Mouse (Mus musculus): Measurements from ENCODE around the gene C2cd2.

- no peak for TF ChIP-seq CTCF (IDR thresholded peaks at IDR 0.05; ENCODE audit: insufficient read depth, low read depth, low read length)
- TF ChIP-seq POLR2A (IDR thresholded peaks at IDR 0.05; ENCODE audit: insufficient read depth, low read depth, low read length): no peak
Measured at GRCm38 (mm10) chr16:97905449-97905991, 56.9 kb downstream of the C2cd2 start.

Measured in olfactory bulb, adult 2 months (tissue).